Mouse (Mus musculus): Measurements from ENCODE around the gene Tmem175.

The Tmem175 gene

GRCm38 (mm10) chr5:108654444-108654990 is 24.9 kb downstream of the Tmem175 start:
- DNase-seq (ENCODE audit: low spot score): no peak

- no peak for DNase-seq (ENCODE audit: low spot score)
Measured at GRCm38 (mm10) chr5:108655381-108655780, 25.8 kb downstream of the Tmem175 start.

GRCm38 (mm10) chr5:108655891-108656650 is 26.5 kb downstream of the Tmem175 start:
- no peak for DNase-seq (ENCODE audit: low spot score)

GRCm38 (mm10) chr5:108657406-108657805 is 27.8 kb downstream of the Tmem175 start:
- no peak for DNase-seq (ENCODE audit: low spot score)

GRCm38 (mm10) chr5:108658611-108659010 is 29.0 kb downstream of the Tmem175 start:
- no peak for DNase-seq (ENCODE audit: low spot score)

GRCm38 (mm10) chr5:108659698-108660631 is 30.4 kb downstream of the Tmem175 start, which contains the start of gene Idua:
Idua (plus strand) TSS chr5:108660331.
- DNase-seq (ENCODE audit: low spot score): no peak

GRCm38 (mm10) chr5:108660632-108661268 is 31.2 kb downstream of the Tmem175 start:
- peak; percentile 84 for DNase-seq (ENCODE audit: low spot score)

GRCm38 (mm10) chr5:108662772-108663171 is 33.2 kb downstream of the Tmem175 start:
- DNase-seq (ENCODE audit: low spot score): no peak

- DNase-seq (ENCODE audit: low spot score): no peak
Measured at GRCm38 (mm10) chr5:108665066-108665465, 35.5 kb downstream of the Tmem175 start.

- no peak for DNase-seq (ENCODE audit: low spot score)
Measured at GRCm38 (mm10) chr5:108667370-108667769, 37.8 kb downstream of the Tmem175 start.

GRCm38 (mm10) chr5:108668387-108668932 is 38.9 kb downstream of the Tmem175 start:
- DNase-seq (ENCODE audit: low spot score): no peak

- DNase-seq (ENCODE audit: low spot score): peak; percentile 82
Measured at GRCm38 (mm10) chr5:108668977-108669936, 39.7 kb downstream of the Tmem175 start, which contains the start of gene Dgkq. Dgkq (minus strand) TSS chr5:108669672.

- no peak for DNase-seq (ENCODE audit: low spot score)
Measured at GRCm38 (mm10) chr5:108669986-108670385, 40.4 kb downstream of the Tmem175 start.

GRCm38 (mm10) chr5:108670785-108671184 is 41.2 kb downstream of the Tmem175 start:
- DNase-seq (ENCODE audit: low spot score): no peak

- no peak for DNase-seq (ENCODE audit: low spot score)
Measured at GRCm38 (mm10) chr5:108671757-108672156, 42.2 kb downstream of the Tmem175 start.

- DNase-seq (ENCODE audit: low spot score): no peak
Measured at GRCm38 (mm10) chr5:108674624-108675023, 45.1 kb downstream of the Tmem175 start.

GRCm38 (mm10) chr5:108675251-108675816 is 45.8 kb downstream of the Tmem175 start, which contains the start of gene Slc26a1:
Slc26a1 (minus strand) TSS chr5:108675569.
- no peak for DNase-seq (ENCODE audit: low spot score)

- no peak for DNase-seq (ENCODE audit: low spot score)
Measured at GRCm38 (mm10) chr5:108676772-108677498, 47.4 kb downstream of the Tmem175 start.

- DNase-seq (ENCODE audit: low spot score): peak; percentile 55
Measured at GRCm38 (mm10) chr5:108677605-108678295, 48.2 kb downstream of the Tmem175 start.

All from layer of hippocampus, adult 9-10 months (tissue).